Mouse (Mus musculus) heart, embryonic 12.5 days (tissue): ENCODE data around the gene Ttc30a1. TPM values are rescaled to one million over a fixed set of nuclear protein-coding genes. Genes with fewer than 3 reads are reported as not detected.
A peak's percentile ranks its signal among the peaks of the same experiment; 100 is the strongest.
"Not testable (repeated sequence)": the region's sequence is repeated elsewhere in the genome, so short reads cannot be mapped to it uniquely, and the experiment has no call there.

Source experiments
- ATAC-seq: fragments of 200-750 bp; cut with Nextera tagmentation; 2 replicates; pipeline ENCODE4 v1.8.0; 2017; ENCODE audit warnings: moderate TSS enrichment, moderate library complexity; ENCODE audit not compliant: insufficient number of reproducible peaks, low FRiP score
- H3K27ac ChIP-seq: fragments of 300-500 bp; sonication (generic); 2 replicates; pipeline ENCODE4 v1.5.1; 2016; ENCODE audit warnings: mild to moderate bottlenecking, moderate library complexity; ENCODE audit not compliant: poor library complexity, severe bottlenecking
- H3K27me3 ChIP-seq: fragments of 300-500 bp; sonication (generic); replicated peaks from 2 replicates; pipeline ENCODE4 v1.6.1; 2016; ENCODE audit warnings: mild to moderate bottlenecking, moderate library complexity
- H3K36me3 ChIP-seq: fragments of 300-500 bp; sonication (generic); 2 replicates; pipeline ENCODE4 v1.6.1; 2016; ENCODE audit warnings: mild to moderate bottlenecking, moderate library complexity
- H3K4me1 ChIP-seq: fragments of 300-500 bp; sonication (generic); replicated peaks from 2 replicates; pipeline ENCODE4 v1.6.1; 2016; ENCODE audit warnings: mild to moderate bottlenecking
- H3K4me2 ChIP-seq: fragments of 300-500 bp; sonication (generic); 2 replicates; pipeline ENCODE4 v1.6.1; 2016; ENCODE audit warnings: mild to moderate bottlenecking, moderate library complexity
- H3K4me3 ChIP-seq: fragments of 300-500 bp; sonication (generic); 2 replicates; pipeline ENCODE4 v1.5.1; 2016; ENCODE audit warnings: mild to moderate bottlenecking
- H3K9ac ChIP-seq: fragments of 300-500 bp; sonication (generic); 2 replicates; pipeline ENCODE4 v1.6.1; 2016; ENCODE audit warnings: mild to moderate bottlenecking, moderate library complexity
- H3K9me3 ChIP-seq: fragments of 300-500 bp; sonication (generic); replicated peaks from 2 replicates; pipeline ENCODE4 v1.6.1; 2016; ENCODE audit warnings: mild to moderate bottlenecking, moderate library complexity
- WGBS: fragments of 180-500 bp; shearing (Covaris S2); methylation state at CpG from one replicate; pipeline ENCODE4 v1.1.7; 2016; 5-methylcytosine and 5-hydroxymethylcytosine counted together
- polyA plus RNA-seq: library from polyadenylated mRNA; unstranded; fragments of >200 nt; fragmentation: Nextera tagmentation; extraction: Ambion mirVana; gene quantifications from 2 replicates; pipeline ENCODE4 v1.2.1, GENCODE M21; 2016

The Ttc30a1 gene
- polyA plus RNA-seq, 1 experiment from 2014 or later = 6.1 TPM

GRCm38 (mm10) chr2:75983091-75983490 lies 1.3 kb upstream of the Ttc30a1 start:
- Histone ChIP-seq H3K27ac (no peak overlapping the region), H3K4me2 (no peak overlapping the region), H3K4me1 (peaks cover 4% of the 10 kb centered on the region; the same call in 1 of the 2 replicates), H3K4me3 (no peak overlapping the region), H3K27me3 (no peaks in the 10 kb centered on the region), H3K9ac (no peak overlapping the region), H3K9me3 (no peaks in the 10 kb centered on the region), H3K36me3 (no peaks in the 10 kb centered on the region)
- no peak for ATAC-seq
- WGBS = 95% methylated on average over 3 of the region's 3 CpGs

- Histone ChIP-seq H3K4me1 (peaks cover under 1% of the 10 kb centered on the region; the same call in 1 of the 2 replicates), H3K27ac (no peak overlapping the region), H3K36me3 (no peaks in the 10 kb centered on the region), H3K4me3 (no peak overlapping the region), H3K4me2 (no peak overlapping the region), H3K9me3 (no peaks in the 10 kb centered on the region), H3K9ac (no peak overlapping the region), H3K27me3 (no peaks in the 10 kb centered on the region)
- ATAC-seq = no peak
- WGBS = 91% methylated on average over 4 of the region's 4 CpGs
Observed at GRCm38 (mm10) chr2:75982626-75983025, 859 bp upstream of the Ttc30a1 start.

GRCm38 (mm10) chr2:75980933-75981439 lies 781 bp downstream of the Ttc30a1 start:
- Histone ChIP-seq H3K4me3 (peak overlapping the region; percentile 62), H3K9ac (peak overlapping the region; percentile 71; the same call in 1 of the 2 replicates), H3K4me2 (peak overlapping the region; percentile 82)
- not testable (repeated sequence) for ATAC-seq, H3K36me3 ChIP-seq, H3K27me3 ChIP-seq, H3K4me1 ChIP-seq, H3K27ac ChIP-seq, H3K9me3 ChIP-seq
- WGBS = 89% methylated on average over 13 of the region's 13 CpGs

- H3K4me1 ChIP-seq, H3K36me3 ChIP-seq, H3K9ac ChIP-seq, H3K27ac ChIP-seq, H3K9me3 ChIP-seq, H3K27me3 ChIP-seq: not testable (repeated sequence)
- WGBS = 18% methylated on average over 23 of the region's 24 CpGs
- ATAC-seq = peak; percentile 58; the same call in 1 of the 2 replicates
- Histone ChIP-seq H3K4me2 (peak within 1 kb of the TSS; percentile 55), H3K4me3 (peak within 1 kb of the TSS; percentile 23; the same call in 1 of the 2 replicates)
Observed at GRCm38 (mm10) chr2:75977752-75978368, 3.9 kb downstream of the Ttc30a1 start, which contains the start of gene Ttc30a2. Gene Ttc30a2, minus strand, starts transcription at chr2:75978170.

- WGBS = 72% methylated on average over 2 of the region's 2 CpGs
- not testable (repeated sequence) for H3K4me1 ChIP-seq, ATAC-seq, H3K36me3 ChIP-seq, H3K4me3 ChIP-seq, H3K27me3 ChIP-seq, H3K4me2 ChIP-seq, H3K27ac ChIP-seq, H3K9ac ChIP-seq, H3K9me3 ChIP-seq
Observed at GRCm38 (mm10) chr2:75976070-75976469, 5.7 kb downstream of the Ttc30a1 start.

- Histone ChIP-seq H3K9ac (no peak overlapping the region), H3K36me3 (no peaks in the 10 kb centered on the region), H3K27me3 (no peaks in the 10 kb centered on the region), H3K27ac (no peak overlapping the region), H3K9me3 (no peaks in the 10 kb centered on the region), H3K4me3 (no peak overlapping the region), H3K4me1 (peaks cover 3% of the 10 kb centered on the region; the same call in 1 of the 2 replicates), H3K4me2 (no peak overlapping the region)
- no peak for ATAC-seq
- WGBS = 40% methylated on average over 9 of the region's 9 CpGs
Observed at GRCm38 (mm10) chr2:75974131-75974530, 7.6 kb downstream of the Ttc30a1 start.

GRCm38 (mm10) chr2:75964972-75965371 lies 16.8 kb downstream of the Ttc30a1 start:
- Histone ChIP-seq H3K4me1 (peaks cover 25% of the 10 kb centered on the region), H3K9ac (0 out of 2 replicates have a peak overlapping the region, but pooled peaks have one; percentile 60)

GRCm38 (mm10) chr2:75964512-75964911 lies 17.3 kb downstream of the Ttc30a1 start:
- H3K27me3 ChIP-seq = no peaks in the 10 kb centered on the region; the same call in 1 of the 2 replicates
- H3K4me3 ChIP-seq = peak overlapping the region; percentile 29
- WGBS = 9% methylated on average over 14 of the region's 14 CpGs
- no peaks in the 10 kb centered on the region for H3K36me3 ChIP-seq
- H3K4me1 ChIP-seq = peaks cover 28% of the 10 kb centered on the region
- H3K27ac ChIP-seq = peak overlapping the region; percentile 54; the same call in 1 of the 2 replicates
- peak overlapping the region; percentile 69 for H3K4me2 ChIP-seq
- no peaks in the 10 kb centered on the region for H3K9me3 ChIP-seq
- ATAC-seq = peak; percentile 63
- peak overlapping the region; percentile 60 for H3K9ac ChIP-seq

More at GRCm38 (mm10) chr2:75964972-75965371, 16.8 kb downstream of the Ttc30a1 start:
- Histone ChIP-seq H3K27ac (peak overlapping the region; percentile 54; the same call in 1 of the 2 replicates), H3K27me3 (no peaks in the 10 kb centered on the region; the same call in 1 of the 2 replicates), H3K9me3 (no peaks in the 10 kb centered on the region), H3K4me3 (peak overlapping the region; percentile 29), H3K36me3 (no peaks in the 10 kb centered on the region), H3K4me2 (peak overlapping the region; percentile 69)
- ATAC-seq = no peak
- WGBS = 10% methylated on average over 5 of the region's 5 CpGs

GRCm38 (mm10) chr2:75964051-75964450 lies 17.7 kb downstream of the Ttc30a1 start:
- 47% methylated on average over 5 of the region's 5 CpGs for WGBS
- no peaks in the 10 kb centered on the region; the same call in 1 of the 2 replicates for H3K27me3 ChIP-seq
- H3K9ac ChIP-seq = peak overlapping the region; percentile 23; the same call in 1 of the 2 replicates
- H3K4me2 ChIP-seq = peak overlapping the region; percentile 69
- no peak for ATAC-seq
- no peaks in the 10 kb centered on the region for H3K36me3 ChIP-seq
- H3K4me3 ChIP-seq = peak overlapping the region; percentile 29; the same call in 1 of the 2 replicates
- H3K4me1 ChIP-seq = peaks cover 33% of the 10 kb centered on the region
- H3K27ac ChIP-seq = no peak overlapping the region; the same call in 1 of the 2 replicates
- H3K9me3 ChIP-seq = no peaks in the 10 kb centered on the region

- H3K36me3 ChIP-seq = no peaks in the 10 kb centered on the region
- H3K4me3 ChIP-seq = no peak overlapping the region
- no peaks in the 10 kb centered on the region for H3K9me3 ChIP-seq
- 71% methylated on average over 10 of the region's 10 CpGs for WGBS
- no peak overlapping the region for H3K4me2 ChIP-seq
- no peak overlapping the region for H3K9ac ChIP-seq
- H3K4me1 ChIP-seq = peaks cover 36% of the 10 kb centered on the region
- H3K27me3 ChIP-seq = no peaks in the 10 kb centered on the region; the same call in 1 of the 2 replicates
- no peak overlapping the region for H3K27ac ChIP-seq
- no peak for ATAC-seq
Observed at GRCm38 (mm10) chr2:75963211-75963840, 18.4 kb downstream of the Ttc30a1 start.
